Mouse (Mus musculus) WW6 (cell line): ENCODE data around the gene Bricd5.

ENCODE experiments used
- DNase-seq: peaks from one replicate; pipeline ENCODE4 v3.0.0-alpha.2; 2013; ENCODE audit warnings: low read depth, low spot score

Gene Bricd5

GRCm38 (mm10) chr17:24483495-24483894, 9.8 kb downstream of the Bricd5 start:
- no peak for DNase-seq

DNA sequence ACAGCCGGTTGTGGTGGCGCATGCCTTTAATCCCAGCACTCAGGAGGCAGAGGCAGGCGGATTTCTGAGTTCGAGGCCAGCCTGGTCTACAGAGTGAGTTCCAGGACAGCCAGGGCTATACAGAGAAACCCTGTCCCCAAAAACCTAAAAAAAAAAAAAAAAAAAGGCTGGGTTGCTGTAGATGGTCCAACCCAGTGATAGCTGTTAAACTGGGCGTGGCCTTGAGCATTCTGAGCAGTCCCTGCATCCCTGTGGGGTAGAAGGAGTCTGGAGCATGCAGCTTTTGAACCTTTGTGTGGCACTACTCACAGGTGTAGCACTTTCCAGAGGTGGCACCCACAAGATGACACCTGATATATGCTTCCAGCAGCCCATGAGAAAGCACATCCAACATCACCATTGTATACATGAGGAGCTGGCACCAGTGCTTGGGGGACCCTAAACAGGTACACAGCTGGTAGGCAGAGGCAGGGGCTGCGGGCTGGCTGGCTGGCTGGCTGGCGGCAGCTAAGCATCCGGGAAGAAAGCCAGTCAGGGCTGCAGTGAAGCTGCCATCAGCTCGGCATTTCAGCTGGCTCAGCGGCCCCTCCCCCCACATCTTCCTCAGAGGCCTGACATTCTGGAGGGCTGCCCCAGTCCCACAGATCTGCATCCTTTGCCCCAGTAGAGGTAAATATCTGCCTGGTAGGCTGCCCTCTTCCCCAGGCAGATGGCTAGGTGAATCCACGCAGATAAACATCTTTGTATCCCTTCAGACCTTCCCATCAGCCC, 11.6 kb downstream of the Bricd5 start:
- DNase-seq: no peak

DNA sequence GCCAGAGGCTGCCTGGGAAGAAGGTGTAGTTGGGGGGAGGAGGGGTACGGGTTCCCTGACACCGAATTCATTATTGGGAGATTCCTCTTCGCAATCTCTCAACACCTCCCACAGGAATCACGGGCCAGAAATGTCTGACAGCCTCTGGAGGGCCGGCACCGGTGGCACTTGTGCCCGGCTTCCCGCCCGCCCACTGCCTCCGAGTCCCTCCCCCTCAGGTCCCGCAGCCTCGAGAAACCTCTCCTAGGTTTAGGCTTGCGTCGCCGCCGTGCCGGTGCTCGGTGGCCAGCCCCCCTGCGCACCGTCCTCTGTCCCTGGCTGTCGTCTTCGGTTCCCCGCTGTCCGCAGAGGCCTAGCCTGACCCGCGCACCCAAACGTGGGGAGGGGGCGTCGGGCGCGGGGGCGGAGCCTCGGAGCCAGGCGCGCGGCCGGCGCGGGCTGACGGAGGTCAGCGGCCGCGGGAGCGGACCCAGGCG, 14.5 kb downstream of the Bricd5 start, which contains the start of gene Caskin1:
TSS of gene Caskin1 (plus strand) at position 416 of the 476 bp plus-strand sequence.
- DNase-seq: no peak

DNA sequence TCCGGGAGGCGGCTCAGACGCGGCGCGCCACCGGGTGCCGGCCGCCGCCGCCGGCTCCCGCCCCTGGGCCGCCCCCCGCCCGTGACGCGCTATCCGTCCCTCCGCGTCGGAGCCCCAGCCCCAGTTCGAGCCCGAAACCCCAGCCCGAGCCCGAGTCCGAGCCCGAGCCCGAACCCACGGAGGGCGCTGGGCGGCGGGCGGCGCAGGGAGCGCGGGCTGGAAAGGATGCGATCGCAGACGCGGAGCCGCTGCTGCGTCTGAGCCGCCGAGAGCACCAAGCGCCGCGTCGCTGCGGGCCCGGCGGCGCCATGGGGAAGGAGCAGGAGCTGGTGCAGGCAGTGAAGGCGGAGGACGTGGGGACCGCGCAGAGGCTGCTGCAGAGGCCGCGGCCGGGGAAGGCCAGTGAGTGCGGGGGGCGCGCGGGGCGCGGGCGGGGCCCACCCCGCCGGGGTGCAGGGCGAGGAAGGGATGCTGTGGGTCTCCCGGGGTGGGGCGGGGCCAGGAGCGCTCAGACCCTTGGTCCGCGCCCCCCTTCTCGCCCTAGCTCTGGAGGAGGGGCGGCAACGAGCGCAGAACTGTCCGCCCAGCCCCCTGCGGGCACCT, 15.1 kb downstream of the Bricd5 start:
- DNase-seq: no peak

DNA sequence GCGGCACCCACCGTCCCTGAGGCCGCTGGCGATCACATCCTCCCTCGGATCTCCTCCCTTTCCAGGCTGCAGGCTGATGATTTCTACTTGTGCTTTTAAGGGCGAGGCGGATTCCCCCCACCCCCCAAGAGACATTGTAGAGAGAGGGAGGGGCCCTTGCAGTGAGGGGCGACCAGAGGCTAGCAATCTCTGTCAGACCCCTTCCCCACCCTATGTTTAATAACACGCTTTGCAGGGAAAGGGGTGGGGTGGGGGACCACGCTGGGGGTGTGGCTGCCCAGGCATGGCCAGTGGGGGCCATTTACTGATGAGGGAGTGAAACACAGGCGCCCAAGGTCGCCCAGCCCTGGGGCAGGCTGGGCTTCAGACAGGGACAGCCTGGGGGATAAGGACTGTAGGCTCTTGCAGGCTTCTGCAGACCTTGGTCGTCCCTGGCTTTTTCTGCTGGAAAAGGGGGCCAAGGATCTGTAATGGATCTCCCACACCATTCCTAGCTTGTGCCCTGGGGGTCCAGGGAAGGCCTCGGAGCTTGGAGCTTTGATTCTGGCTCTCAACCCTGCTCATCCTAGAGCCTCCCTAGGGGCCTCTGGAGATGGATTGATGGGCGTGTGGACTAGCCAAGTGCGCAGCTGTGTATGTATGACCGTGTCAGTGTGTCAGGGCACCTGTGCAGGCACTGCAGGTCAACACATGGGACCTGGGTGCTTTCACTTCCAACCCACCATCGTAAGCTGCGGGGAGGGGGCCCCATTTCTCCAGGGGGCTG, 15.8 kb downstream of the Bricd5 start:
- DNase-seq: no peak

DNA sequence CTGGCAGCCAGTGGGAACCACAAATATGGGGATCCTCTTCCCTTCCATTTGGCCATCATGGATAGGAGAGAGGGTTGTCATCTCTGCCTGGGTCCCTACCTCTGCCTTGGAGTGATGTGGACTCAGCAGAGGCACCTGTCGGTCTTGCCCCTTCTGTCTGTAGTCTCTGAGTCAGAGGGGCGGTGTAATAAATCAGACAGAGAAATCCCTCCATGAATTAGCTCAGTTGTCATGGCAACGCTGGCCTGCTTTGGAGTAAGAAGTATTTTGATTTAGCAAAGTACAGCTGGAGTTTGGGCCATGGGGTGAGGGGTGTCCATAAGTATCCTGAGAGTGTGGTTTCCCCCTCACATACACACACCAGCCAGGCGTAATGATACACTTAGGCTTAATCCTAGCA, 16.7 kb downstream of the Bricd5 start:
- no peak for DNase-seq

DNA sequence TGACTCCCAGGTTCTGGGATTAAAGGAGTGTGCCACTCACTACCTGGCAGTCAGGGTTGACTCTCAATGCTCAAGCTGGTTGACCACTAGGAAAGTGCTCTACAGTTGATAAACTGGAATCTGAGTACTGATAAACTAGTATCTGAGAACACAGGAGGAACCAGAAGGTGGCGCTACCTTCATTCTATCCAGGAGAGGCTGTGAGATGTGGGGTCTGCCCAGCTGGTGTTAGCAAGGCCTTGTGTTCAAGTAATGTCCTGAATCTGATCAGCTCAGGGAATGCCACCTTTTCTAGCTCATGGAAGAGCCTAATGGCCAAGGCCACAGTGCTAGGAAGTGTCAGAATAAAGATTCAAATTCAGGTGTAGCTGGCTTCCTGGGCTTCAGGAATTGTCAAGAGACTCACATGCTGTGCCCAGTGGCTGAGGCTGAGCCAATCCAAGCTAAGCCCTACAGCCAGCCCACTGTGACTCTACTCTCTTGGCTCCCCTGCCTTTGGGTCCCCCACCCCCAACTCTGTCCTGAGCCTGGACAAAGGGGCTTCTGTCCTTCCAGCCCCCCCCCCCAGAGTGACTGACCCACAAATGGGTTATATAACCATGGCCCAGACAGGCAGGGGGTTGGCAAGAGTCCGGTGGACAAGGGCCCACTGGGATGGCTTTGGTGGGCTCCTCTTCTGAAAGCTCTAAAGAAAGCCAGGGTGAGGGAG, 21.1 kb downstream of the Bricd5 start:
- no peak for DNase-seq

DNA sequence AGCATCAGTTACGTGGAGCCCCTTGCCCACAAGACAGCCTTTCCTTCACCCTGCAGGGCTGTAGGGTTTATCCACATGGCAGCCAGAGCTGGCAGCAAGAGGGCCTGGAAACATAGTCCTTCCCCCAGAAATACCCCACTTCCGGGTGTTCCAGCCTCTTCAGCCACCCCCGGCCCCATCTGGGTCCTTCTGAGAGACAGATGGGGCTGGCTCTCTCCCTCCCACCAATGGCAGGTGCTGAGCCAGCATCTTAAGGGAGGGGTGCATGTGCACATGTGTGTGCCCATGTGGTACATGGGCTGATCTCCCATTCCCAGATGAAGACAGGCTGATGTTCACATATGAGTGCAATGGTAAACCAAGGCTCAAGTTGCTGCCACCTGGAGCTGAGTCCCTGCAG, 21.8 kb downstream of the Bricd5 start:
- DNase-seq: no peak

DNA sequence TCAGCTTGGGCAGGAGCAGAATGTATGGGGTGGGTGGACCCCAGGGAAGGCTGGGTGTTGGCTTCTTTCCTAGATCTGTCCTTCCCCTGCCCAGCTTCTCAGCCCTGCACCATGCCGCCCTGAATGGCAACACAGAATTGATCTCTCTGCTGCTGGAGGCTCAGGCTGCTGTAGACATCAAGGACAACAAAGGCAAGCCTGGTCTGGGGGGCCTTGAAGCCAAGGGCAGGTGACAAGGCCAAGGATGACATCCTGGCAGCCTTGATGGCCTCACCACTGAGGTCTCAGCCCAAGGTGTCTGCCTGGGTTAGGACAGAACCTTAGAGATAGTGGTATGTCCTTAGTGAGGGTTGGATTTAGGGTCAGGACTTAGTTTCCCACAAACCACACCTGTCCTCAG, 22.3 kb downstream of the Bricd5 start:
- no peak for DNase-seq

GRCm38 (mm10) chr17:24502208-24502607, 28.5 kb downstream of the Bricd5 start:
- DNase-seq: no peak

GRCm38 (mm10) chr17:24504085-24504484, 30.4 kb downstream of the Bricd5 start:
- DNase-seq: no peak

DNA sequence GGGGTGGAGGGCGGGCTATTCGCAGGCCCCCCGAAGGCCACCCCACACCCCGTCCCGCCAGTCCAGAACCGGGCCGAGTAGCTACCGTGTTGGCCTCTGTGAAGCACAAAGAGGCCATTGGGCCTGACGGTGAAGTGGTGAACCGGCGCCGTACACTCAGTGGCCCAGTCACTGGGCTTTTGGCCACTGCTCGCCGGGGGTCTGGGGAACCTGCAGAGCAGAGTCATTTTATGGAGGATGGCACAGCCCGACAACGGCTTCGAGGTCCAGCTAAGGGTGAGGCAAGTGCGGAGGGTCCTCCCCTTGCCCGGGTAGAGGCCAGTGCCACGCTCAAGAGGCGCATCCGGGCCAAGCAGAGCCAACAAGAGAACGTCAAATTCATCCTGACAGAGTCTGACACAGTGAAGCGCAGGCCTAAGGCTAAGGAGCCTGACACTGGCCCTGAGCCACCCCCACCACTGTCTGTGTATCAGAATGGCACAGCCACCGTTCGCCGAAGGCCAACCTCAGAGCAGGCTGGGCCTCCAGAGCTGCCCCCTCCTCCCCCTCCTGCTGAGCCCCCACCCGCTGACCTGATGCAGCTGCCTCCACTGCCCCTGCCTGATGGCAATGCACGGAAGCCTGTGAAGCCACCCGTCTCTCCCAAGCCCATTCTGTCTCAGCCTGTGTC, 31.7 kb downstream of the Bricd5 start:
- DNase-seq: no peak

DNA sequence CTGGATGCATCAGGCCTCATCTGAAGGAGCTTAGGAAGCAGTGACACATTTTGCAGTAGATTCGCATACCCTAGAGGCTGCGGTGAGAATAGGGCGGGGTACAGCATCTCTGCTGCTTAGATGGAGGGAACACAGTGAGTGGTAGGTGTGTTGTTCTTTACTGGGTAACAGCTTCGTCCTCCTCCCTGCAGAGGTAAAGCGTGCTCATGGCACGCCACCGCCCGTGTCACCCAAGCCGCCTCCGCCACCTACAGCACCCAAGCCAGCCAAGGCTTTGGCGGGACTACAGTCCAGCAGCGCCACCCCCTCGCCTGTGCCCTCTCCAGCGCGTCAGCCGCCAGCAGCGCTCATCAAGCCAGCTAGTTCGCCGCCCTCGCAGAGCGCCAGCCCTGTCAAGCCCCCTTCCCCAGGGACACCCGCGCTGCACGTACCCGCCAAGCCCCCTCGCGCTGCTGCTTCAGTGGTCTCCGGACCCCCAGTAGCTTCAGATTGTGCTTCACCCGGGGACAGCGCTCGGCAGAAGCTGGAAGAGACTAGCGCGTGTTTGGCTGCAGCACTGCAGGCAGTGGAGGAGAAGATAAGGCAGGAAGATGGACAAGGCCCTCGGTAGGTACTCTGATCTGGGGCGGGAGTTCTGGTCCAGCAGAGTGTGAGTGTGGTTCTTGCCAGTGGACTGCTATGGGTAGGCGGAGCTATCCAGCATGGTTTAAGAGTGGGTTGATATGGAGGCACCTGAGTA, 32.8 kb downstream of the Bricd5 start:
- no peak for DNase-seq

- no peak for DNase-seq
Observed at GRCm38 (mm10) chr17:24507129-24507664, 33.5 kb downstream of the Bricd5 start.

GRCm38 (mm10) chr17:24507806-24508460, 34.2 kb downstream of the Bricd5 start:
- no peak for DNase-seq

DNA sequence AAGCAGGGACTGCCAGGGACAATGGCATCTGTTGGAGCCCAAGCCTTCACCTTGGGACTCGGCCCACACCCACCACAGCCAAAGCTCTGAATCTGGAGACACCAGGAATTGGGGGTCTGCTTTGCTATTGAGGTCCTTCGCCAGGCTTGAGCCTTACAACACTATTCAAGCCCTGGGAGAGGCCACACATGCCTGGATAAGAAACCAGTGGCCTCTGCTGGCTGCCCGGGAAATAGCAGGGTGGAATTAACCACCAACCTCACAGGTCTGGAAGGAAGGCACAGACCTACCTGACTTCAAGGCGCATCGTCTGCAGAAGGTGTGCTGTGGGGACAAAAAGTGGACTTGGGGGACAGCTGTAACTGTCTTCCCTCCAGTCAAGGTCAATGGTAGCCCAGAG, 39.9 kb downstream of the Bricd5 start:
- no peak for DNase-seq

DNA sequence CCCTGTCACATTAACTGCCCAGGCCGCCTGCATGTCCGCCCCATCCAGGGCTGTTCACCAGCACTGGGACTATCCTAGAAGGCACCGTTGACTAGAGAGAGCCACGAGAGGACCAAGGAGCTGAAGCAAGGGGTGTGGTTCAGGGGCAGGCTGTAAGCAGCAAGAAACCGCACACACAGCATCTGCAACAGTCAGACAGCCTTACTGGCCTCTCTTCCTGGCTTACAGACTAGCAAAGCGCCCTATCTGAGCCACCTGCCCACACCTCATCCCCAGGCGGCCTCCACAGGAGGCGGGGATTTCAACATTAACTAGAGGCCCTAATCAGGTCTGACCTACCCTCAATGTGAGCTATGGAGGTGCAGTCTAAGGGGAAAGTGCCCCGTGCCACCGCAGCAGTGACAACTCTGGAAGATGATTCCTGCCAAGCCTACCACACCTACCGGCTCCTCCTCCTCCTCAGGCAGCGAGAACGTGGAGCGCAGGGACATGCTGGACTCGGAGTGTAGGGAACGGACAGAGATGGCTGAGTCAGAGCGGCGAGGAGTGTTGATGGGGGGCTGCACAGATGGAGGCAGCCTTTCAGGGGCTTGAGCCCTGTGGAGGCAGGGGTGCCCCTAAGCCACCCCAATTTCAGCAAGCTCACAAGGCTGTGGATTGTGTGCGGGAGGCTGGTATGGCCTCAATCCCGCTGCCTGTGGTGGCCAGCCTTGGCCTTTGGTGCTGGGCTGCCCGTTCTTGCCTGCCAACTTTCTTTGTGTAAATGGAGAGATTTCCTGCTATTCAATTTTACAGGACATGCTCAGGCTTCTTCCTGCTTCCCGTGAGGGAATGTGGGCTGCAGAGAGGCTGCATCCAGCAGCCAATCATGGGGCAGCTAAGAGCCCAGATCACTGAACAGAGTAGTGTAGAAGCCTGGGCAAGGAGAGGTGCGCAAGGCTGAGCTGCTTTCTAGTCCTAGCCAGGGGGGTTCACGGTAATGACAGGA, 40.9 kb downstream of the Bricd5 start:
- no peak for DNase-seq

GRCm38 (mm10) chr17:24520450-24520849, 46.8 kb downstream of the Bricd5 start:
- DNase-seq: no peak

DNA sequence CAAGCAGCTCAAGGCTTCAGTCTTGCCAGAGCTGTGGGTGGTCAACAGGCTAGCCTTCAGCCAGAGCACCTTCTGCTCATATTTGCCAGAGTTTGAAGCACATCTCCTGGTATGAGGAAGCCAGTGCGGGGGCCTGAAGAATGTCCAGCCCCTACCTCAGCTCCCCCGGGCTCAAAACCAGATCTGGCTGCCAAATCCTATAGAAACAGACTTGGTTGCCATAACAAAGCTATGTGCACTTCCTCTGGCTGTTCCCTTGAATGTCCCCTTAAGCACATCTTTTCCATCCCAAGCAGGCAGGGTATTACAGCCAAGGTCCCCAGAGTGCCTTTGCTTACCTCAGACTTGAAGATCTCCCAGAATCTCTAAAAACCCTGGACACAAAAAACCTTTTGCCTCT, 51.0 kb downstream of the Bricd5 start:
- DNase-seq: no peak
